Mouse (Mus musculus) heart, postnatal 25 days (tissue): ENCODE measurements at regions not wholly inside any gene's neighbourhood (a gene's known extent, or its start where the extent isn't known, plus 50 kb on each side); places are given as distances from the start of the nearest gene placed in this dataset.

Source experiments
- DNase-seq: peaks from one replicate; pipeline ENCODE4 v3.0.0; 2022; ENCODE audit warnings: low spot score
- intact Hi-C: fragments of 180-260 bp; cut with DNase I; formaldehyde crosslinking; loops from one replicate; pipeline ENCODE4 v1.15.1; 2025

DNA sequence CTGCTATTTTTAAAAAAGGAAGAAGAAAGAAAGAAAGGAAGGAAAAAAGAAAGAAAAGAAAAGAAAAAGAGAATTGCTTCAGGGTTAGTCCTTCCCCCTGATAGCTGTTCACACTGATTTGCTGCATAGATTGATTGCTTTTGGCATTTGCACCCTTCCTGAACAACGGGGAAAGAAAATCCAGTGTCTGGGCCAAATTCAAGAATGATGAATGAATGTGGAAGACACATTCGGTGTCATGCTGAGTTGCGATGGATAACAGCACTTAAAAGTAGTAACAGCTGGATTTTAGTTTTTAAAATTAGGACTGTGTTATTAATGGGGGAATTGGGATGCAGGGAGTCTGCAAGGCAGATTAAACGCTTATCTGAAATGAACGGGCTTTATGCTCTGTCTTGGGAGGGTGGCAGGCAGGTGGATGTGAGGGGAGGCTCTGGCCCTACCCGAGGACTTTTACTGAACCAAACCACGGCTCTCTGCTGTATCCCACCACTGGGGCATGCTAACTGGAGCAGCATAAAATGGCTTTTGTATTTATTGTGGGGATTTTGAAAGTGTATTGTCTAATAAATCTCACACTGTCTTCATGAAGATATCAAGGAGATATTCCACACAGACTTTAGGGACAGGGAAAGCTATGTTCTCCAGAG lies 114.4 kb downstream of the Lca5 start:
- intact Hi-C loops = no loop called here

DNA sequence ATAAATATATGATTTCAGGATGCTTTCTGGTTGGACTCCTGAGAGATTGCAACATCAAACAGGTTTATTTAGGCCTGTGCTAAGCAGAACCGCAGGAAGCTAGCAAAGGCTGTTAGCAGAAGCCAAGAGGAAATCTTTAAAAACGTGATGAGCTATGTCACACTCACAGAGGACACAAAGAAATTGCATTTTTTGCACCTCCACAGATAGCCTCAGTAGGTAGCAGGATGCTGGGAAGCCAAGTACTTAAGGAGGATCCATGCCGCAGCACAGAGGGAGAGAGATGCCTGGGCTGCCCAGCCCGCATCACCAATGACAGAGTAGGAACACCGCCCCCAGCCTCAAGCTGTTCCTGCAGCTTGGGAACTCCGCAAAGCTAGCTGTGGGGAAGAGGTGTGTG lies 115.0 kb downstream of the Lca5 start:
- DNase-seq = no peak
- intact Hi-C loops = no loop called here

More for the DNA sequence above, 114.4 kb downstream of the Lca5 start:
- DNase-seq = no peak

DNA sequence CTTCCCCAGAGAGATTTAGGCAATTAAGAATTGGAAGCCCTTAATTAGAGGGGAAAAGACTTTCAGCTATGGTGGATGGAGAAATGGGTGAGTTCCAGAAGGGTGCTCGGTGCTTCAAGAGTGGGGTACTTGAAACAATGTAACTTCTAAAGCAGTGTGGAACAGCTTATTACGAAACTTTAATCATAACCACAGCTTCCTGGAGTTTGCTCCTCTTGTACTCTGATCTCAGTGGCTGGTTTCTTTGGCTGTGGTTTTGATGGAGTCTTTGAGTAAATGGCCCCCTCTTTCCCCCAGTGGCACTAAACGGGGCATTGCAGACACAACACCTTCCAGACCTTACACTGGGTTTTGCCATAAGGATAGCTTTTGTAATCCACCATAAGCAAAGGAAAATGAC lies 116.6 kb downstream of the Lca5 start:
- no peak for DNase-seq
- intact Hi-C loops = no loop called here

DNA sequence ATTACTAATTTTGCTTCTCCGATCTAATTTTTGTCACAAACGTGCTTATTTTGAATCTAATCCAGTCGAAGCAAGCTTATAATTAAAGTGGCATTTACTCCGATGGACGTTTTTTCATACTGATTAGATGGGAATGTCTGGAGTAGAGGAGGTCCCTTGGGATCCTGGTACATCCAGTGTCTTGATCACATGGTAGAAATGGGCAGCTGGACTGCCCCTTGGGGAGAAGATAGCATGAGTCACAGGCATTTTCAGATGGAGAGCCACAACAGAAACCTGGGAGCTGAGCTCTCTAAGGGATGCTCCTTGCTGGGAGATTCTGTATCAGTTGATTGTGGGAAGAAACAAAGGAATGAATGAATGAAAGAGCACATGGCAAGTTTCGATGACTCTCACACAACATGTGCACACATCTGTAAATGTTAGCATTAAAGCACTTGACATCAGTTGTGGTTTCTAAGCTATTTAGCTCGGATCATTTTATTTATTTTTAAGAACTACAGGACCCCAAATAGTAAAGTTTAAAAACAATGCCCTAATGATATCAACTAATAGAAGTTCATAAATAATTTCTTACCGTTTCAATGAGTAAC lies 117.8 kb downstream of the Lca5 start:
- no peak for DNase-seq
- intact Hi-C loops = no loop called here

DNA sequence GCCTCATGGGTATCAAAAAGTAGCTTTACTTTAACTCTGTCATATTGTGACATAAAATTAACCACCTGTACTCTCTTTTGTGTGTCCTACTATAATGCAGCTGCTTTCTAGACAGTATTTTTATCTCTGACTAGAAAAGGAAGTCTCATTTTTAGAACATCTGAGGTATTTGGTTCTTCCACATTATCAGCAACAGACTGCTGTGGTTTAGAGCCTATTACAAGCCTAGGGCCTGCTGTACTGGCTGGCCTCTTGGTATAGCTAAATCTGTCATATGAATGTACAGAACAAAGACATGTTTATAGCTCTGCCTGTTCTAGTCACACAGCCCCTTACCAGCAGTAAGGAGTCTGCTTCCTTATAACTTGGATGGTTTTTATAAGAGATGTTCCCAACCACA lies 119.1 kb downstream of the Lca5 start:
- no peak for DNase-seq

DNA sequence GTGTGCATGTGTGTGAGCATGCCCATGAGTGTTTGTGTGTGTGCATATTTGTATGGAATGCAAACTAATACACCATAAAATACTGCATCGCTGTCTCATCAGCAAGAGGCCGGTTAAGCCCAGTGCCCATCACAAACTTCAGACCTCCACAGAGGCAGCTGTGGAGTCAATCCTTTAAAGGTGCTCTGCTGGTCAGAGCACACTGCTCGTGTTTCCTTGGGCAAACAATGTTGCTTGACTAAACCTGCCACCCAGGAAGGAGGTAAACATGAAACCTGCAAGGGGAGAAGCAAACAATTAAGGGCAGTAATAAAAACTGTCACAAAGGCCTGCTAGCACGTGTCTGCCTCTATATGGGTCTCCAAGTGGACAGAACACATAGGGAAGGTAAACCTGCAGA lies 120.1 kb downstream of the Lca5 start:
- intact Hi-C loops = no loop called here
- no peak for DNase-seq

More for the DNA sequence above, 119.1 kb downstream of the Lca5 start:
- intact Hi-C loops = no loop called here

DNA sequence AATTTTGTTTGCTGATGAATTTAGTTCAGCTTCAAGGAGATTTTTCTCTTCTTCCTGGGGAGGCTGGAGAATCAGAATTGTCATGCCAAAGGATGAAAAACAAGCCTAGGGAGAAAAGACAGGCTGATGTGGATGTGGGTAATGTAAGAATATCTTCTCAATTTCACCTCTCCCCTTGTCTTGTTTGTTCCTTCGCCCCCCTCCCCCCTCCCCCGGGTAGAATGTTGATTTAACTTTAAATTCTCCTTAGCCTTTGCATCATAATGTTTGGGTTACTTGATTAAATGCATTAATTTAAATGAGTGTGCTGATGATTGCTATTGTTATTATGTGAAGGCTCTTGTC lies 124.1 kb downstream of the Lca5 start:
- intact Hi-C loops = no loop called here
- DNase-seq = no peak

DNA sequence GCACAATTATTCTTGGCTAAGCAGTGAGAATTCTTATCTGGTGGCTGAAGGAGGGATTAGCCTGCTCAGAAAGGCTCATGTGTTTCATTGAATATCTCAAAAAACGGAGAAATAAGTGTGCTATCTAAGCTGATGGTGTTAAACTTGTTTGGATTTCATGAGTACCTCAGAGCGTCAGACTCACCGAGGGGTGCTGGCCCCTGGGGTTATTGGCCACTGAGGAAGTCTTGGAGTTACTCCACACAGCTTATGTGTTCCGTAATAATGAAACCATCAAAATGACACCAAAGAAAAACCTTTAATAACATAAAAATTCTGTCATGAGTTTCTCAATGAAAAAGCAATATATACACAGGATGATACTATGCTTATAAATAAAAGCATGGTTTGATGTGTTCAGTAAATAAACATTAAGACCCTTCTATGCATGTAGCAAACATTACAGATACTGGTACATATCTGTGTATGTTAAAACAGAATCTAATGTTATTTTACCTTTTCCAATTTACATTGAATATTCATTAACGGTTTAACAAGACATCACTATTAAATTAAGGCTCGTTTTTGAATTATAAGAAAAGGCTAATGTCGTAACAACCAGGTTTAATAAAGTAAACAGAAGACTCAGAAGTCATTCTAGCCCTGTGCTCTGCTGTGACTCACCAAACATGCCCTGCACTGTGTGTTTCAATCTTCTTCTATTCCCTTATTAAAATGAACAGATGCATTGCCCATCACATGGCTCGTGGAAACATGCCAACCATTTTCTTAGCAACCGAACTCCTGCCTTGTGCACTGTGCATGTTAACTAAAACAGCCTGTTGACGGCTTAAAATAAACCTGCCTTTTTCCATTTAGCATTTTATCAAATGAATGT lies 124.7 kb downstream of the Lca5 start:
- intact Hi-C loops = no loop called here

DNA sequence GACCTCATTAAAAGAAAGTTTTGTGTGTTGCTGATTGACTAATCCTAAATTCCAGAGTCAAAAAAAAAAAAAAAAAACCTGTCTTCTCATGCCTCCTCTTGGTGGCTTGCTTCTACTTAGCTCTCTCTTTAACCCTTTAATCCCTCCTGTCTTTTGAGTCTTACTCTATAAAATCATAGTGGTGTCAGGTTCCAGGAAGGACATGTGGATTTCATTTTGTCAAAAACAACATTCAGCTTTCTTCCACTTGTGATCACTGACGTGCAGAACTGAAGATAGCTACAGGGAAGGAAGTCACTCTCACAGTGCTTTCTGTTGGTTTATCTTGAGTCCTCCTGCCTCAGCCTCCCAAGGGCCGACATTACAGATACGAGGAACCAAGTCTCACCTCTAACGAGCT lies 132.2 kb downstream of the Lca5 start:
- DNase-seq = no peak
- intact Hi-C loops = no loop called here

More for the DNA sequence above, 124.7 kb downstream of the Lca5 start:
- no peak for DNase-seq

DNA sequence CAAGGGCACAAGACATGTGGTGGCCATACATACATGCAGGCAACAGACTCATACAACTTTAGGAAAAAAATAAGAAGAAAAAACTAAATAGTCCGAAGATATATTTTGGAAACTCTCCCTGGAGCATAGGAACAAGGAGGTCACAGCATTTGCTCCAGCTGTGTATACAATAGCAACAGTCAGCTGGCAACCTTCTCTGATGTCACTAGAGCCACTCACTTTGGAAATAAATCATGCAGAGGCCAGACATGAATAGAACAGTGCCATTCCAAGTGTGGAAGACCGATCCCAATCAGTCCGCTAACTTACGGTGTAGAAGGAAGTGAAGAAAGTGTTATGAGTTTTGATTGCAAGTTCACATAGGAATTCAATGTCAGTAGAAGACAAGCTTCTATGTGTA lies 132.8 kb downstream of the Lca5 start:
- intact Hi-C loops = no loop called here
- no peak for DNase-seq

DNA sequence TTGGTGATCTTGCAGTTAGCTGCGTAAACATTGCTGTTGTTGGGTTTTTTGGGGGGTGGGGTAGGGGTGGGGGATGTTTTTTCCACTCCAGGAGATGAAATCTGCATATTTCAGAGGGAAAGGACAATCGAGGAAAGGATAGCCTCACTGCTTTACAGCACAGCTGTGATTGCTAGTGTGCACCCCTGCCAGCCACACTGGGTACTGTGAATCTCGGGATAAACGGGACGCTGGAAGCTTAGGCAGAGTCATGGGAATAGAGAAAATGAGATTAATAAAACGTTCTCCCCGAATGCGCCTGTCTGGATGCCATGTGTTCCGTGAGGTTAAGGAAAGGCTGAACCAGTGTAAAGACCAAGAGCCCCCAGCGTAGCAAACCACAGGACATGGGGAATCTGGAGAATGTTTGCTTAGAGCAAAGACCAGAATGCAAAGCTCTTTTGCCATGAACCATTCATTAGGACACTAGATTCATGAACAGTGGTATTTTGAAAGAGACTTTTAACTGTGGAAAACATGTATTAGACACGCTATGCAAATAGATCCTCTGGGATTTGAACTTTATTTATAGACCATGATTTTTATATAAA lies 133.5 kb downstream of the Lca5 start:
- no peak for DNase-seq
- intact Hi-C loops = no loop called here

DNA sequence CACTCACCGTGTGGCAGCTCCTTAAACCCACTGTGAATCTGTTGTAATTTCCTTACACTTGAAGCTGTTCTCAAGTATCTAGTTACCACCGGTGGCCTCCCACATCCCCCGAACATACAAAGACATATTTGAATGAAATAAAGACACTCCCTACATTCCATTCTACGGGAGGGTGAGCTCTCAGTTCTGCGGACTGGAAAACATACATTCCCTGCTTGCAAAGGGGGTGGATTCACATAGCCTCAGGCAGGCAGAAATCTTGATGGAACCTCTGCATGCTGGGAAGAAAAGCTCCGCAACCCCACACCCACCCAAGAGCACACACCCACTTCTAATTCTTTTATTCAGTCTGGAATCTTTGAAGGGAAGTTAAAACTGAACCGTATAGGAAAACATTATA lies 136.0 kb downstream of the Lca5 start:
- intact Hi-C loops = no loop called here
- no peak for DNase-seq

DNA sequence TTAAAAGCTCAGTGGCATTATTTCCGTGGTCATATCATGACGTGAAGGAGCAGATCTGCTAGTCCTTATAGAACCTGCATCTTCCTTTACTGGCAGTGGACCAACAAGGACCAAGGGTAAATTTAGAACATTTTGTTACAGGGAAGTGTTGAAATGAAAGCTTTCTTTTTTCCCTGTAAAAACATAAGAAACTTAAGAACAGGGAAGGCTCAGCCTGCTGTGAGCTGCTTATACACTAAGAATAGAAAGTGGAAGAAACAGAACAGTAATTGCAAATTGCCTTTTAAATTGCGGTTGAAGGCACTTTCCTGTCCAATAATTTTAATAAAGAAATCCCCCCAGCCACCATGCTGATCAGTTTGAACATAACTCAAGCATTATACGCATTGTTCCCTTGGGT lies 140.4 kb downstream of the Lca5 start:
- intact Hi-C loops = no loop called here
- DNase-seq = no peak

DNA sequence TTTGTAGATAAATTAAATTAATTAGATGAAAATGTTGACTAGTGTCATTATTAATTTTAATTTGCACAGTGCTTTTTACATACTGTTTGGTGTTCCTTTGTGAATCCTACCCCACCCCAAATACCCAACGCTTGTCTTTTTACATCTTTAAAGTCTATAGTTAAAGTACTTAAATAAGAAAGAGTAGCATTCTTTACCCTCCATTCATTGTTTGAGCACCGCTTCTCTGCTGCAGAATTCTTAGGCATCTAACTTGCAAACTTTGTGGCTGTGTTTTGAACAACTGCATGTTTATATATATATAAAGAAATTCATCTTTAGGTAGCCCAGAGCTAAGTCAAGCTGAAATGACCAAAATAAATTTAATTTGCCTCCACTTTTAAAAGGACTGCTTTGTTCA lies 140.9 kb downstream of the Lca5 start:
- intact Hi-C loops = no loop called here

DNA sequence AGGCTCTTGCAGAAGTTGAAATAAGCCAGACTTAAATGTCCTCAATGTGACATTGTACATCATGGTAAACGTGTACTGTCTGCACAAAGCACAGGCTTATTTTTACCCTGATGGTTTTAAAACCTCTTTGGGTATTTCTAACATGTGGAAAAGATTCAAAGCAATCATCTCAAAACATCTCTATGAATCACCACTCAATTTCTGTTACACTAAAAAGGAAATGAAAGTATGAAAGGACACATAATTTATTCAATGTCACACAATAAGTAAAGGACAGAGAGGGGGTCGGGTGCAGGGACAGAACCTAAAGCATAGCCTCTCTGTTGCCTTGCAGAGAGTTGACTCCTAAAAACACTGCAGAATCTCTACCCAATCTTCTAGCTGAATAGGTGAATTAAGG lies 141.3 kb downstream of the Lca5 start:
- intact Hi-C loops = no loop called here
- DNase-seq = no peak

More for the DNA sequence above, 140.9 kb downstream of the Lca5 start:
- DNase-seq = no peak

DNA sequence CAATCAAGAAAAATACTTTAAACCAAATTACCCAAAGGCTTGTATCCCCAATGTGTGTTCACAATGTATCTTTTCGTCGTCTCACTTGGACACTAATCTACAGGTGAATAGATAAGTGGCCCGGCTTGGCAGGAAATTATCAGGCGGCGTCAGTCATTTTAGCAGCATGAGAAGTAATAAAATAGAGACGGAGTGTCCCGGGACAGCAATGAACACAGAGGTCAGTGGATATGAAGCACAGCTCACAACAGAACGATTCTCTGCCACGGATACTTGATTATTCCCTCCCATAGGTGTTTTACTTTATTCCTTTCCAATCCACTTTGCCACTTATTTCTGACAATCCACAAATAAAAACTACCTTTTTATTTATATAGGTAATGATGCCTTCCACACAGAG lies 145.5 kb downstream of the Lca5 start:
- DNase-seq = no peak
- intact Hi-C loops = no loop called here

DNA sequence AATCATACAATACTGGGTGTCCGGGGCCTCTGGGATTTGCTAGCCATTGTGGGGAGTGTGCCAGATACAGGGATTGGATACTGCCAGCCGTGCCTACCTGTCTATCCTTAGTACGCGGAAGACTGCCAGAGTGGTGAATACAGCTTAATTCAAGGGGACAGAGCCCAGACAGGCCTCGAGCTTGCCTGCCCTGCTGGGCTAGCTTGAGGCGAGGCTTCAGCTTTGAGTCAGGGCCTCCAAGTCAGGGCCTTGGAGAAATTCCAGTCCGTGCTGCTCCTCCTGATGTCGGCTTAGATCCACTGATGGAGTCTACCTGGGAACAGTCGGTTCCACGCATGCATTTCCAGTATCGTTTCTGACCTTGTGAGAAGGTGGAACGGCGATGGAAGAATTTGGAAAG lies 146.5 kb downstream of the Lca5 start:
- DNase-seq = no peak
- intact Hi-C loops = no loop called here

DNA sequence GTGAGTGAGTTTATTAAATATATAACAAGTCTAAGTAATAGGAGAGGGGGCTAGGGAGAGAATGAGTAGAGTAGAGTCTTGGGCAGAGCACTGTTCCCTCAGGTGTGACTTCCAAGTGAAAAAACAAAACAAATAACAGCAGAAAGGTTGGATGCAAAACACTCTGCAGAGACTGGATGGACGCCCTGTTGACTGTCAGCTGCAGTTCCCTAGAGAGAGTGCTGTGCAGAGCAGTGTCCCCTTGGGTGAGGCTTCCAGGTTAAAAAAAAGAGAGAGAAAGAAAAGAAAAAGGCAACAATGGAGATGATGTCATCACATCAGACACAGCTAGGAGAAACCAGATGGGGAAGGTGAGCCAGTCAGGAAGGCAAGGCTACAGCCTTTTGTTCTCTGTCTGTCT lies 137.6 kb upstream of the Hmgn3 start:
- intact Hi-C loops = no loop called here
- DNase-seq = no peak

DNA sequence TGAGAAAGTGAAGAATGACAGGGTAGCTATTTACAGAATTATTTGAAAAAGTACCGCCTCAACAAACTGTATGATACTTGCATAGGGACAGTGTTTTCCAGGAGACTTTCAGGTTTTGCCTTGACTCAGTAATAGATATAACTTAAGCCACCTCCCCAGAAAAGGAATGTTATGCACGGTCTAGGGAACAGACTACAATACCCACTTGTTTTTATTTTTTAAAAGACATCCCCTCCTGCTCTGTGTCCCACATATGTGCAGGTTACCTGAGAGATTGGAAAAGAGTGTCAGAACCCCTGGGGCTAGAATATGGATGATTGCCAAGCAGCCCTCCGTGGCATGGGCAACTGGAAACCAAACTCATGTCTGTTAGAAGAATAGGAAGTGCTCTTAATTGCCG lies 137.2 kb upstream of the Hmgn3 start:
- intact Hi-C loops = no loop called here
- DNase-seq = no peak

DNA sequence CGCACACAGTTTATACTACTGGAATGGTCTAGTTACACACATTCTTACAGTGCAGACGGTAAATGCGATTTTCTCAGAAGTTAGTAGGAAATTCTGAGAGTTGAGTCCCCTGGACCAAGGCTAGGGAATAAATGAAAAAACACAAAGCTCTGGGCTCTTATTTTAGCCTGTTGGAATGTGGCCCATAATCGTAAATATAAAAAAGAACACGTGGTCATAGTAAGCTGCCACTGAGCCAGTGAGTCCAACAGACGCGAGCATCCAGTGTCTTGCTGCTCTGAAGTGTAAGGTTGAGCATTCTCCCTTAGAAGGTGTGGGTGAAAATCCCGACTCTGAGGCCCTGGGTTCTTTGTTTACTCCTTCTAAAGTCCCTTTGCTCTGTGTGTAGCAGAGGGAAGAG lies 136.8 kb upstream of the Hmgn3 start:
- intact Hi-C loops = no loop called here
- DNase-seq = no peak

DNA sequence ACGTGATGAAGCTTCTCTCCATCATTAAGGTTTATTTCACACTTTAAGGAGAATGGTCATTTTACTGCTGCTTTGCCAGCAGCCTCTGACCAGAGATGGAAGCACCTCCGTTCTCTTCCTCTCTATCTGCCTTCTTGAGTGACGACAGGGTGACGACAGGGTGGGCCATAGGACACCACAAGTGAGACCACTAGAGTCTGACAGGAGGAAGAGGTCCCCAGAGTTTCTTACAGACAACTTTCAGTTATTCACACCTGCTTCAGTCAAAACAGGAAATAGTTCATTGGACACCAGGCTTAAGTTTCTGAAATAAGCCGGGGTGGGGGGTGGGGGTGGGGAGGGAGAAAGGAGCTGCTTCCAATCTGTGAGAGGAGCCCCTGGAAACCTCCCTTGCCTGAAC lies 131.3 kb upstream of the Hmgn3 start:
- intact Hi-C loops = no loop called here
- DNase-seq = no peak
